Mouse (Mus musculus) stomach, postnatal 0 days (tissue): ENCODE measurements around the gene Cdt1.

Source experiments
- CTCF ChIP-seq: IDR thresholded peaks from 2 replicates; pipeline ENCODE4 v1.5.1; 2016; ENCODE audit warnings: antibody characterized with exemption, low read depth, mild to moderate bottlenecking, moderate library complexity
- EP300 ChIP-seq: optimal IDR thresholded peaks from 2 replicates; pipeline ENCODE3; 2016; ENCODE audit warnings: antibody characterized with exemption

DNA sequence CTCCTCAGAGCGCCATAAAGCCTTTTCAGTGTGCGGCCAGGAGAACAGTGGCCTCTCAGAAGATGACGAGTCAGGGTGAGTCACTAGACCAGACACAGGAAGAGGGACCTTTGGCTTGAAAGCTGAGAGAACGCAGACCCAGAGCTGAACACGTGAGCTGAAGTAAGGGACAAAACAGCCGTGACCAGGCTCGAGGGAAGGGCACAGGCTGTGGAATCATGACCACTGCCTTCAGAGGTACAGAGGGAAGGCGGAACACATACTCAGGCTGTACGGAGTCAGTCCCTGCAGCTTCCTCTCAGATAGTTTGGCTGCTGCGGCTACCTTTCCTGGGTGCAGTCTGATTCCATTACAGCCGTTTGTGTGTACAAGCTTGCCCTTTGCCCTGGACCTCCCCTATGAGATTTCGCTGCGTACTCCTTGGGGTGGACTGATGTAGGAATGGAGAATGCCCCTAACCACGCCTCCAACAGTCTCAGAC is 17.6 kb downstream of the Cdt1 start:
- no peak for TF ChIP-seq EP300
- no peak for TF ChIP-seq CTCF
